Mouse (Mus musculus): ENCODE measurements at regions not wholly inside any gene's neighbourhood (a gene's known extent, or its start where the extent isn't known, plus 50 kb on each side); places are given as distances from the start of the nearest gene placed in this dataset.

- no peak for DNase-seq
Measured at GRCm38 (mm10) chr8:112196423-112196822, 181.6 kb upstream of the Gm6793 start.

- DNase-seq: no peak
Measured at GRCm38 (mm10) chr8:112195880-112196279, 181.0 kb upstream of the Gm6793 start.

GRCm38 (mm10) chr8:112191846-112192245 lies 177.0 kb upstream of the Gm6793 start:
- DNase-seq: no peak

- DNase-seq: no peak
Measured at GRCm38 (mm10) chr8:112189698-112190097, 174.9 kb upstream of the Gm6793 start.

GRCm38 (mm10) chr8:112170184-112170583 lies 155.3 kb upstream of the Gm6793 start:
- DNase-seq: no peak

- no peak for DNase-seq
Measured at GRCm38 (mm10) chr8:112156656-112157055, 141.8 kb upstream of the Gm6793 start.

GRCm38 (mm10) chr8:112138924-112139323 lies 124.1 kb upstream of the Gm6793 start:
- no peak for DNase-seq

- no peak for DNase-seq
Measured at GRCm38 (mm10) chr8:112130196-112130595, 115.4 kb upstream of the Gm6793 start.

GRCm38 (mm10) chr8:112128833-112129518 lies 114.1 kb upstream of the Gm6793 start:
- peak; percentile 83 for DNase-seq

GRCm38 (mm10) chr8:112111950-112112349 lies 97.1 kb upstream of the Gm6793 start:
- no peak for DNase-seq

- DNase-seq: peak; percentile 26
Measured at GRCm38 (mm10) chr8:112097883-112098635, 83.2 kb upstream of the Gm6793 start.

- DNase-seq: no peak
Measured at GRCm38 (mm10) chr8:112094881-112095280, 80.0 kb upstream of the Gm6793 start.

- DNase-seq: no peak
Measured at GRCm38 (mm10) chr8:112093554-112093953, 78.7 kb upstream of the Gm6793 start.

GRCm38 (mm10) chr8:112092831-112093230 lies 78.0 kb upstream of the Gm6793 start:
- no peak for DNase-seq

GRCm38 (mm10) chr8:112078621-112079020 lies 63.8 kb upstream of the Gm6793 start:
- DNase-seq: no peak

- DNase-seq: no peak
Measured at GRCm38 (mm10) chr8:112072205-112072604, 57.4 kb upstream of the Gm6793 start.

GRCm38 (mm10) chr8:112070251-112070650 lies 55.4 kb upstream of the Gm6793 start:
- no peak for DNase-seq
